Mouse (Mus musculus) skeletal muscle tissue, postnatal 0 days (tissue): ENCODE data around the gene Zmynd12. TPM values are rescaled to one million over a fixed set of nuclear protein-coding genes. Genes with fewer than 3 reads are reported as not detected.

Source experiments
- polyA plus RNA-seq: library from polyadenylated mRNA; unstranded; fragments of >200 nt; fragmentation: Nextera tagmentation; extraction: Ambion mirVana; gene quantifications from 2 replicates; pipeline ENCODE4 v1.2.1, GENCODE M21; 2015

The Zmynd12 gene
- 0.22 and 0.43 TPM in 2 replicates for polyA plus RNA-seq

GRCm38 (mm10) chr4:119422294-119422964 lies at the start of gene Zmynd12, which contains the start of gene Ppcs:
Zmynd12 (plus strand) TSS chr4:119422814.
Ppcs (minus strand) TSS chr4:119422420.

GRCm38 (mm10) chr4:119415072-119415753 lies 7.4 kb upstream of the Zmynd12 start, which contains the start of gene Ccdc30:
Ccdc30 (minus strand) TSS chr4:119415521.

GRCm38 (mm10) chr4:119492291-119492932 lies 69.8 kb downstream of the Zmynd12 start, which contains the start of gene Rimkla:
Rimkla (minus strand) TSS chr4:119492628.

Other genes starting within 250 kb of the Zmynd12 start
- gene Zfp691, start 248.6 kb upstream of the Zmynd12 start, polyA plus RNA-seq: 7.5 and 8.4 TPM in 2 replicates
- 0.78 and 0.97 TPM in 2 replicates for gene Ermap, start 232.8 kb upstream of the Zmynd12 start, polyA plus RNA-seq
- 158 and 171 TPM in 2 replicates for gene Svbp, start 227.5 kb upstream of the Zmynd12 start, polyA plus RNA-seq
- 0.16 and 0.29 TPM in 2 replicates for gene Tmem269, start 204.6 kb upstream of the Zmynd12 start, polyA plus RNA-seq
- gene AU022252, start 190.1 kb upstream of the Zmynd12 start, polyA plus RNA-seq: 14.3 and 17.2 TPM in 2 replicates
- gene P3h1, start 189.9 kb upstream of the Zmynd12 start, polyA plus RNA-seq: 31.1 and 34.0 TPM in 2 replicates
- gene Cldn19, start 167.4 kb upstream of the Zmynd12 start, polyA plus RNA-seq: 1.9 and 2.1 TPM in 2 replicates
- gene Ybx1, start 128.2 kb upstream of the Zmynd12 start, polyA plus RNA-seq: 418 and 526 TPM in 2 replicates
- gene Ppih, start 102.3 kb upstream of the Zmynd12 start, polyA plus RNA-seq: 26.0 and 31.1 TPM in 2 replicates
- gene Ccdc30, start 7.3 kb upstream of the Zmynd12 start, polyA plus RNA-seq: 0.85 and 1.1 TPM in 2 replicates
- 15.8 and 16.3 TPM in 2 replicates for gene Ppcs, start 394 bp upstream of the Zmynd12 start, polyA plus RNA-seq
- gene Rimkla, start 69.8 kb downstream of the Zmynd12 start, polyA plus RNA-seq: 0.26 and 0.60 TPM in 2 replicates
- gene Foxj3, start 114.2 kb downstream of the Zmynd12 start, polyA plus RNA-seq: 15.1 and 15.5 TPM in 2 replicates
- gene Frg2f1, start 116.7 kb downstream of the Zmynd12 start, polyA plus RNA-seq: 6.6 and 7.1 TPM in 2 replicates
- not detected in 2 replicates for gene Guca2a, start 214.9 kb downstream of the Zmynd12 start, polyA plus RNA-seq
- not detected in 2 replicates for gene Guca2b, start 236.1 kb downstream of the Zmynd12 start, polyA plus RNA-seq